Mouse (Mus musculus): ENCODE data around the gene Otx1. TPM values are rescaled to one million over a fixed set of nuclear protein-coding genes. Genes with fewer than 3 reads are reported as not detected.

Gene Otx1
- polyA plus RNA-seq, 1 experiment, result 3.5 TPM

GRCm38 (mm10) chr11:21951657-21952237, 51.0 kb downstream of the Otx1 start:
- no peak for DNase-seq (ENCODE audit: extremely low spot score in 1 of 2, low spot score in 1 of 2)

DNA sequence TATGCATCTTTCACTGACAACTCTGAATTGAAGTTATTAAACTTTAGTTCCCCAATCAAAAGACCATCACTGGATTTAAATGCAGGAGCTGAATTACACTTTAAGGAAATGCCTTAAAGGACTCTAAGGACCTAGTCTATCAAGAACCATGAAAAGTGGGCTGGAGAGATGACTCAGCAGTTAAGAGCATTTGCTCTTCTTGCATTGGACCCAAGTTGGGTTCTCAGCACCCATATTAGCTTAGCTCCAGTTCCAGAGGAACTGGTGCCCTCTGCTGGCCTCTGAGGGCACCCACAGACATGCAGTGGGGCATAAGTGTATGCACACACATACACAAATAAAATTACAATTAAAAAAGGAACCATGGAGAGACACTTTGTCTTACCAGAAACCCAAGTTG, 52.6 kb downstream of the Otx1 start:
- no peak for DNase-seq (ENCODE audit: extremely low spot score in 1 of 2, low spot score in 1 of 2)

Measured in frontal cortex, adult 2 months (tissue).